Mouse (Mus musculus): ENCODE data around the gene Vcl. TPM values are rescaled to one million over a fixed set of nuclear protein-coding genes. Genes with fewer than 3 reads are reported as not detected.

Gene Vcl
- polyA plus RNA-seq, 1 experiment from 2014 or later: 57.7 TPM

GRCm38 (mm10) chr14:21051380-21052111 is 122.3 kb downstream of the Vcl start:
- ATAC-seq (ENCODE audit: low FRiP score, low TSS enrichment): peak; percentile 8
- Histone ChIP-seq H3K4me2 (replicated peaks; ENCODE audit: low read depth, low read length) (peak overlapping the region; percentile 86), H3K4me1 (ENCODE audit: insufficient read depth, low read length) (peaks cover 10% of the 10 kb centered on the region), H3K27ac (ENCODE audit: low read length) (peak overlapping the region; percentile 97), H3K9ac (replicated peaks; ENCODE audit: low read length) (peak overlapping the region; percentile 70), H3K27me3 (ENCODE audit: insufficient read depth, low read length) (no peaks in the 10 kb centered on the region), H3K36me3 (ENCODE audit: insufficient read depth, low read length) (no peaks in the 10 kb centered on the region), H3K9me3 (ENCODE audit: low read length) (peaks cover 3% of the 10 kb centered on the region; the same call in 1 of the 2 replicates), H3K4me3 (ENCODE audit: low read length) (peak overlapping the region; percentile 62)
- WGBS: 9% methylated on average over 28 of the region's 28 CpGs

GRCm38 (mm10) chr14:21052112-21052780 is 123.0 kb downstream of the Vcl start, which contains the start of the genes Ap3m1 and Adk:
TSS of gene Ap3m1 (minus strand) at chr14:21052508.
TSS of gene Adk (plus strand) at chr14:21052574.
- Histone ChIP-seq H3K27ac (ENCODE audit: low read length) (peak within 1 kb of the TSS; percentile 97), H3K4me2 (replicated peaks; ENCODE audit: low read depth, low read length) (peak within 1 kb of the TSS; percentile 86), H3K9me3 (ENCODE audit: low read length) (peaks cover 3% of the 10 kb centered on the region; the same call in 1 of the 2 replicates), H3K4me3 (ENCODE audit: low read length) (peak within 1 kb of the TSS; percentile 62), H3K4me1 (ENCODE audit: insufficient read depth, low read length) (peaks cover 10% of the 10 kb centered on the region), H3K9ac (replicated peaks; ENCODE audit: low read length) (peak within 1 kb of the TSS; percentile 70), H3K36me3 (ENCODE audit: insufficient read depth, low read length) (no peaks in the 10 kb centered on the region), H3K27me3 (ENCODE audit: insufficient read depth, low read length) (no peaks in the 10 kb centered on the region)
- WGBS: under 1% methylated on average over 48 of the region's 48 CpGs
- ATAC-seq (ENCODE audit: low FRiP score, low TSS enrichment): peak; percentile 99

GRCm38 (mm10) chr14:21052781-21053130 is 123.6 kb downstream of the Vcl start:
- Histone ChIP-seq H3K27ac (ENCODE audit: low read length) (peak overlapping the region; percentile 97), H3K27me3 (ENCODE audit: insufficient read depth, low read length) (no peaks in the 10 kb centered on the region), H3K4me2 (replicated peaks; ENCODE audit: low read depth, low read length) (peak overlapping the region; percentile 86), H3K9ac (replicated peaks; ENCODE audit: low read length) (peak overlapping the region; percentile 70), H3K9me3 (ENCODE audit: low read length) (peaks cover 3% of the 10 kb centered on the region; the same call in 1 of the 2 replicates), H3K4me1 (ENCODE audit: insufficient read depth, low read length) (peaks cover 10% of the 10 kb centered on the region), H3K4me3 (ENCODE audit: low read length) (peak overlapping the region; percentile 62), H3K36me3 (ENCODE audit: insufficient read depth, low read length) (no peaks in the 10 kb centered on the region)
- WGBS: 0% methylated on average over 25 of the region's 25 CpGs
- peak; percentile 90 for ATAC-seq (ENCODE audit: low FRiP score, low TSS enrichment)

GRCm38 (mm10) chr14:21053151-21053550 is 124.0 kb downstream of the Vcl start:
- WGBS: 6% methylated on average over 8 of the region's 8 CpGs
- H3K36me3 ChIP-seq (ENCODE audit: insufficient read depth, low read length): no peaks in the 10 kb centered on the region
- no peaks in the 10 kb centered on the region for H3K27me3 ChIP-seq (ENCODE audit: insufficient read depth, low read length)
- H3K9ac ChIP-seq (replicated peaks; ENCODE audit: low read length): peak overlapping the region; percentile 70
- H3K27ac ChIP-seq (ENCODE audit: low read length): 0 out of 2 replicates have a peak overlapping the region, but pooled peaks have one; percentile 97
- peak overlapping the region; percentile 86 for H3K4me2 ChIP-seq (replicated peaks; ENCODE audit: low read depth, low read length)
- H3K4me1 ChIP-seq (ENCODE audit: insufficient read depth, low read length): peaks cover 10% of the 10 kb centered on the region
- no peak for ATAC-seq (ENCODE audit: low FRiP score, low TSS enrichment)
- peak overlapping the region; percentile 62 for H3K4me3 ChIP-seq (ENCODE audit: low read length)
- peaks cover 3% of the 10 kb centered on the region; the same call in 1 of the 2 replicates for H3K9me3 ChIP-seq (ENCODE audit: low read length)

GRCm38 (mm10) chr14:21053586-21053985 is 124.4 kb downstream of the Vcl start:
- WGBS: 49% methylated on average over 7 of the region's 7 CpGs
- no peak overlapping the region for H3K9ac ChIP-seq (replicated peaks; ENCODE audit: low read length)
- H3K9me3 ChIP-seq (ENCODE audit: low read length): peaks cover 3% of the 10 kb centered on the region; the same call in 1 of the 2 replicates
- H3K27ac ChIP-seq (ENCODE audit: low read length): no peak overlapping the region
- H3K27me3 ChIP-seq (ENCODE audit: insufficient read depth, low read length): no peaks in the 10 kb centered on the region
- peak overlapping the region; percentile 86 for H3K4me2 ChIP-seq (replicated peaks; ENCODE audit: low read depth, low read length)
- ATAC-seq (ENCODE audit: low FRiP score, low TSS enrichment): no peak
- H3K4me3 ChIP-seq (ENCODE audit: low read length): peak overlapping the region; percentile 62
- H3K4me1 ChIP-seq (ENCODE audit: insufficient read depth, low read length): peaks cover 10% of the 10 kb centered on the region
- no peaks in the 10 kb centered on the region for H3K36me3 ChIP-seq (ENCODE audit: insufficient read depth, low read length)

- Histone ChIP-seq H3K27ac (ENCODE audit: low read length) (no peak overlapping the region), H3K36me3 (ENCODE audit: insufficient read depth, low read length) (no peaks in the 10 kb centered on the region), H3K9ac (replicated peaks; ENCODE audit: low read length) (no peak overlapping the region), H3K4me3 (ENCODE audit: low read length) (no peak overlapping the region), H3K27me3 (ENCODE audit: insufficient read depth, low read length) (no peaks in the 10 kb centered on the region), H3K4me2 (replicated peaks; ENCODE audit: low read depth, low read length) (no peak overlapping the region), H3K9me3 (ENCODE audit: low read length) (no peaks in the 10 kb centered on the region), H3K4me1 (ENCODE audit: insufficient read depth, low read length) (no peaks in the 10 kb centered on the region)
- no peak for ATAC-seq (ENCODE audit: low FRiP score, low TSS enrichment)
- 78% methylated on average over 2 of the region's 2 CpGs for WGBS
Measured at GRCm38 (mm10) chr14:21058972-21059371, 129.8 kb downstream of the Vcl start.

- Histone ChIP-seq H3K4me2 (replicated peaks; ENCODE audit: low read depth, low read length) (no peak overlapping the region), H3K27me3 (ENCODE audit: insufficient read depth, low read length) (no peaks in the 10 kb centered on the region), H3K9me3 (ENCODE audit: low read length) (no peaks in the 10 kb centered on the region), H3K4me1 (ENCODE audit: insufficient read depth, low read length) (peaks cover 6% of the 10 kb centered on the region; the same call in 1 of the 2 replicates), H3K36me3 (ENCODE audit: insufficient read depth, low read length) (no peaks in the 10 kb centered on the region), H3K4me3 (ENCODE audit: low read length) (no peak overlapping the region), H3K9ac (replicated peaks; ENCODE audit: low read length) (no peak overlapping the region), H3K27ac (ENCODE audit: low read length) (no peak overlapping the region)
- 71% methylated on average over 5 of the region's 5 CpGs for WGBS
- no peak for ATAC-seq (ENCODE audit: low FRiP score, low TSS enrichment)
Measured at GRCm38 (mm10) chr14:21062766-21063513, 133.7 kb downstream of the Vcl start.

GRCm38 (mm10) chr14:21064321-21064720 is 135.1 kb downstream of the Vcl start:
- Histone ChIP-seq H3K4me3 (ENCODE audit: low read length) (no peak overlapping the region), H3K4me1 (ENCODE audit: insufficient read depth, low read length) (peaks cover 6% of the 10 kb centered on the region; the same call in 1 of the 2 replicates), H3K27me3 (ENCODE audit: insufficient read depth, low read length) (no peaks in the 10 kb centered on the region), H3K27ac (ENCODE audit: low read length) (no peak overlapping the region), H3K4me2 (replicated peaks; ENCODE audit: low read depth, low read length) (no peak overlapping the region), H3K9ac (replicated peaks; ENCODE audit: low read length) (no peak overlapping the region), H3K9me3 (ENCODE audit: low read length) (no peaks in the 10 kb centered on the region), H3K36me3 (ENCODE audit: insufficient read depth, low read length) (no peaks in the 10 kb centered on the region)
- ATAC-seq (ENCODE audit: low FRiP score, low TSS enrichment): no peak
- 13% methylated on average over 1 of the region's 1 CpGs for WGBS

GRCm38 (mm10) chr14:21065490-21066162 is 136.4 kb downstream of the Vcl start:
- H3K27me3 ChIP-seq (ENCODE audit: insufficient read depth, low read length): no peaks in the 10 kb centered on the region
- H3K4me1 ChIP-seq (ENCODE audit: insufficient read depth, low read length): peaks cover 6% of the 10 kb centered on the region; the same call in 1 of the 2 replicates
- H3K9me3 ChIP-seq (ENCODE audit: low read length): no peaks in the 10 kb centered on the region
- no peak overlapping the region for H3K27ac ChIP-seq (ENCODE audit: low read length)
- H3K4me2 ChIP-seq (replicated peaks; ENCODE audit: low read depth, low read length): no peak overlapping the region
- no peak overlapping the region for H3K4me3 ChIP-seq (ENCODE audit: low read length)
- ATAC-seq (ENCODE audit: low FRiP score, low TSS enrichment): no peak
- 55% methylated on average over 8 of the region's 8 CpGs for WGBS
- no peak overlapping the region for H3K9ac ChIP-seq (replicated peaks; ENCODE audit: low read length)
- no peaks in the 10 kb centered on the region for H3K36me3 ChIP-seq (ENCODE audit: insufficient read depth, low read length)

Data from kidney, embryonic 16.5 days (tissue).